Mouse (Mus musculus) brain, embryonic 14.5 days (tissue): ENCODE measurements around the gene Rnf215.

Source experiments
- CTCF ChIP-seq: fragments of 200-500 bp; IDR thresholded peaks from 2 replicates; pipeline ENCODE4 v1.5.1; 2012; ENCODE audit warnings: inconsistent platforms, mild to moderate bottlenecking, moderate library complexity, borderline replicate concordance; ENCODE audit not compliant: insufficient read depth, insufficient read length; ENCODE audit errors: extremely low read depth
- POLR2A ChIP-seq: fragments of 200-500 bp; IDR thresholded peaks from 2 replicates; pipeline ENCODE4 v1.6.1; 2012; ENCODE audit warnings: mild to moderate bottlenecking, inconsistent platforms, borderline replicate concordance; ENCODE audit not compliant: poor library complexity, insufficient read depth, insufficient read length, severe bottlenecking; ENCODE audit errors: extremely low read depth

DNA sequence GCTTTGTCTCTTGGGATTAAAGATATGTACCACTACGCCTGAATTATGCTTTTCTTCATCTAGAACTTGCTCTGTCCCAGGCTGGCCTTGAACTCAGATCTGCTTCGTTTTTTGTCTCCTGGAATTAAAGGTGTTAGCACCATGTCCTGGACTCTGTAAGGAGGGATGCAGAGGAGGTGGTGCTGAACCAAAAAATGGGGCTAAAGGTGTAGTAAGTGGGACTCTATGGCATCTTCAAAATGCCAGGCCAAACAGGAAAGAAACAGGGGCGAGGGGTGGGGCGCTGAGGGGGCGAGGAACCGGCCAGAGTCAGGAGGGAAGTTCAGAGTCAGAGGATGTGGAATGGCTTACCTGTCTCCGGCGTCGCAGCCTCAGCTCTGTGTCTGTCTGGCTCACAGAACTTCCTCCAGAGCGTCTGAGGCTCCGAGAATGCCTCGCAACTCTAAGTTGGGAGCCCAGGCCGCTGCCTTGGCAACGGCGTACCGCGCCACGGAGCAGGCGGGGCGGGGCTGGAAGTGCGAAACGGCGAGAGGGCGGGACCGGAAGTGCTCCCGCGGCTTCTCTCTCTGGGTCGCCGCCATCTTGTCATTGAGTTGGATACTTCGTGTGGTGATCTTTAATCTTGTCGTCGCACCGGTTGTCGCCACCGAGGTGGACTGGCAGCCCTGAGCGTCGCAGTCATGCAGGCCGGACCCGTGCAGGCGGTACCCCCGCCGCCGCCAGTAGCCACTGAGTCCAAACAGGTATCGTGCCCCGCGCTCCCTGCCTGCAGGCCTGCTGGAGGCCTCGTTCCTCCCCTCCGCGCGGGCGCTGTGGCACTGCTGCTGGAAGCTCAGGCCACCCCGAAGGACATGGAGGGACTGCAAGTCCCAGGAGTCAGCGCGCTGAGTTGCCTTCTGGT is 25.1 kb downstream of the Rnf215 start, which contains the start of the genes Ccdc157 and Sf3a1:
- TF ChIP-seq POLR2A (0 out of 2 replicates have a peak, but pooled peaks have one; percentile 30), CTCF (no peak)
